In genomic region chr3:129820847-129821246, GRCm38 (mm10) we compare ENCODE assay signal across 31 mouse cellular contexts. TPM values are rescaled to one million over a fixed set of nuclear protein-coding genes. Genes with fewer than 3 reads are reported as not detected.
A peak's percentile ranks its signal among the peaks of the same experiment; 100 is the strongest.
DNase-seq lines count a peak whose midpoint lies in the region; ATAC-seq and TF ChIP-seq lines count a peak whose summit lies in the region.
"Had no signal": no experiment of that assay in that cellular context is flagged by ENCODE, and none has a peak within 500 bp of the region (broad histone marks: within the 10 kb centered on the region; RNA-seq: fewer than 3 reads in every experiment).

No protein-coding gene starts in this region.

- intact Hi-C loops in heart, postnatal 14 days (cut with DNase I): no loop called here
- intact Hi-C loops in left cerebral cortex, postnatal 4 days (cut with DNase I): loop anchor here (10.0 kb wide), 1 partner anchor 254 kb away; no protein-coding TSS in a partner anchor

- TF ChIP-seq POLR2A in cortical plate, adult 2 months (IDR thresholded peaks at IDR 0.05; ENCODE audit: extremely low read depth, insufficient read depth, low read length): no peak

- TF ChIP-seq EP300 in heart, postnatal 0 days (IDR thresholded peaks at IDR 0.05; ENCODE audit: low read depth): no peak

- ATAC-seq in heart, postnatal 0 days (ENCODE audit: insufficient read depth, low read depth): peak; percentile 11; the same call in 1 of the 2 replicates
- ATAC-seq: activated CD4-positive, CD25-positive, alpha-beta regulatory T cell, adult 4 months; forebrain, embryonic 15.5 days; midbrain, embryonic 15.5 days had no signal

- no peaks in the 10 kb centered on the region for H3K9me3 ChIP-seq in heart, postnatal 0 days (replicated peaks; ENCODE audit: control insufficient read depth, low read length)
- H3K9me3 ChIP-seq: forebrain, embryonic 15.5 days; heart, embryonic 13.5 days; hindbrain, embryonic 13.5 days; liver, embryonic 15.5 days; megakaryocyte, embryonic 14.5 days; midbrain, embryonic 15.5 days; neural tube, embryonic 12.5 days had no signal

- 69% methylated on average over 9 of the region's 9 CpGs for WGBS in heart, postnatal 0 days

- no peaks in the 10 kb centered on the region for H3K27me3 ChIP-seq in heart, postnatal 0 days (ENCODE audit: control insufficient read depth, insufficient read depth, low read length)
- H3K27me3 ChIP-seq: forebrain, embryonic 15.5 days; heart, embryonic 13.5 days; hindbrain, embryonic 13.5 days; liver, embryonic 15.5 days; megakaryocyte, embryonic 14.5 days; midbrain, embryonic 15.5 days; neural tube, embryonic 12.5 days had no signal

- H3K4me3 ChIP-seq in heart, postnatal 0 days (ENCODE audit: low read depth, low read length): no peak overlapping the region
- no peak overlapping the region for H3K4me3 ChIP-seq in cortical plate, adult 2 months (ENCODE audit: insufficient read depth, low read length)
- H3K4me3 ChIP-seq: forebrain, embryonic 15.5 days; heart, embryonic 13.5 days; hindbrain, embryonic 13.5 days; liver, embryonic 15.5 days; megakaryocyte, embryonic 14.5 days; midbrain, embryonic 15.5 days; neural tube, embryonic 12.5 days had no signal

- no peaks in the 10 kb centered on the region for H3K4me1 ChIP-seq in heart, postnatal 0 days (ENCODE audit: control insufficient read depth, insufficient read depth)
- no peaks in the 10 kb centered on the region for H3K4me1 ChIP-seq in cortical plate, adult 2 months (ENCODE audit: control insufficient read depth, insufficient read depth, low read length)
- H3K4me1 ChIP-seq: forebrain, embryonic 15.5 days; heart, embryonic 13.5 days; hindbrain, embryonic 13.5 days; liver, embryonic 15.5 days; megakaryocyte, embryonic 14.5 days; midbrain, embryonic 15.5 days; neural tube, embryonic 12.5 days had no signal

- no peak overlapping the region for H3K9ac ChIP-seq in heart, postnatal 0 days (replicated peaks; ENCODE audit: low read depth, low read length)
- H3K9ac ChIP-seq: forebrain, embryonic 15.5 days; heart, embryonic 13.5 days; hindbrain, embryonic 13.5 days; liver, embryonic 15.5 days; midbrain, embryonic 15.5 days; neural tube, embryonic 12.5 days had no signal

- no peak overlapping the region for H3K4me2 ChIP-seq in heart, postnatal 0 days (ENCODE audit: low read depth, low read length)
- H3K4me2 ChIP-seq: forebrain, embryonic 15.5 days; heart, embryonic 13.5 days; hindbrain, embryonic 13.5 days; liver, embryonic 15.5 days; midbrain, embryonic 15.5 days; neural tube, embryonic 12.5 days had no signal

- TF ChIP-seq CTCF in heart, postnatal 0 days (IDR thresholded peaks at IDR 0.05; ENCODE audit: low read depth): no peak
- no peak for TF ChIP-seq CTCF in cortical plate, adult 2 months (IDR thresholded peaks at IDR 0.05; ENCODE audit: extremely low read depth, insufficient read depth, low read length)

- DNase-seq in heart, postnatal 0 days (ENCODE audit: low spot score): peak; percentile 8
- DNase-seq in heart, postnatal 14 days: no peak
- DNase-seq in lung, postnatal 10 days: peak; percentile 7
- no peak for DNase-seq in lung, postnatal 25 days (ENCODE audit: low spot score)
- DNase-seq in retina, postnatal 1 day: peak; percentile 89
- DNase-seq in left cerebral cortex, postnatal 4 days: no peak
- DNase-seq in cerebellum, postnatal 14 days: no peak
- DNase-seq: adrenal gland, postnatal 10 days; cerebellum, adult 9-11 months; gastrocnemius, postnatal 14 days; heart, postnatal 36 days; kidney, adult 18-20 months; liver; thymus, postnatal 14 days had no signal

- H3K36me3 ChIP-seq in heart, postnatal 0 days (replicated peaks; ENCODE audit: control insufficient read depth, insufficient read depth, low read length): peaks cover 19% of the 10 kb centered on the region

- no peak overlapping the region for H3K27ac ChIP-seq in heart, postnatal 0 days (ENCODE audit: low read depth)
- peak overlapping the region; percentile 71 for H3K27ac ChIP-seq in cortical plate, adult 2 months (ENCODE audit: insufficient read depth, low read length)
- H3K27ac ChIP-seq: forebrain, embryonic 15.5 days; heart, embryonic 13.5 days; hindbrain, embryonic 13.5 days; kidney, postnatal 0 days; liver, embryonic 15.5 days; midbrain, embryonic 15.5 days; neural tube, embryonic 12.5 days had no signal

RNA-seq across cellular contexts. Expression of gene Rrh, which starts 1.5 kb away (rescaled TPM):
- not detected in 2 replicates for total RNA-seq in heart, postnatal 0 days (2014; rRNA removed; ENCODE audit: low replicate concordance)
- polyA plus RNA-seq in heart, postnatal 0 days (2015; fragmentation: Nextera tagmentation; extraction: Ambion mirVana): 0.11 TPM in 1 of 2 replicates, not detected in the other
- not detected for total RNA-seq in heart, postnatal 14 days (2021)
- 0.42 and 0.55 TPM in 2 replicates for polyA plus RNA-seq in cortical plate, adult 2 months (2012; rRNA removed)
- total RNA-seq in left cerebral cortex, postnatal 4 days (2021): 1 to 10 TPM; 1.2 to 1.4 TPM
- total RNA-seq: gastrocnemius, postnatal 14 days; heart, adult 18-20 months; heart, postnatal 36 days had no signal
- polyA plus RNA-seq: activated CD4-positive, CD25-positive, alpha-beta regulatory T cell, adult 4 months; heart, embryonic 13.5 days; liver, embryonic 15.5 days; lung, embryonic 16.5 days; neural tube, embryonic 12.5 days had no signal

RNA-seq across cellular contexts. Expression of gene Gar1, which starts 10.3 kb away (rescaled TPM):
- total RNA-seq in heart, postnatal 0 days (2014; rRNA removed; ENCODE audit: low replicate concordance): 0.11 and 0.85 TPM in 2 replicates
- 14.7 and 15.6 TPM in 2 replicates for polyA plus RNA-seq in heart, postnatal 0 days (2015; fragmentation: Nextera tagmentation; extraction: Ambion mirVana)
- 10 to 100 TPM; 11.2 to 18.3 TPM for total RNA-seq in heart, postnatal 14 days (2021)
- 50.9 and 51.4 TPM in 2 replicates for polyA plus RNA-seq in cortical plate, adult 2 months (2012; rRNA removed)
- total RNA-seq in left cerebral cortex, postnatal 4 days (2021): 10 to 100 TPM; 48.5 to 49.7 TPM

RNA-seq across cellular contexts. Expression of gene Cfi, which starts 14.8 kb away (rescaled TPM):
- total RNA-seq in heart, postnatal 0 days (2014; rRNA removed; ENCODE audit: low replicate concordance): 0.27 and 2.4 TPM in 2 replicates
- 1.0 TPM in 2 replicates for polyA plus RNA-seq in heart, postnatal 0 days (2015; fragmentation: Nextera tagmentation; extraction: Ambion mirVana)
- total RNA-seq in heart, postnatal 14 days (2021): 1 to 10 TPM in 1 of 2 experiments, under 1 TPM in 1; 0.61 to 1.3 TPM
- 0.04 TPM in 1 of 2 replicates, not detected in the other for polyA plus RNA-seq in cortical plate, adult 2 months (2012; rRNA removed)
- total RNA-seq in left cerebral cortex, postnatal 4 days (2021): not detected
- total RNA-seq: gastrocnemius, postnatal 14 days; layer of hippocampus, postnatal 25 days; left cerebral cortex, postnatal 25 days; MEL had no signal
- polyA plus RNA-seq: activated CD4-positive, CD25-positive, alpha-beta regulatory T cell, adult 4 months; C2C12; spleen, adult 2 months had no signal

RNA-seq across cellular contexts. Expression of gene Lrit3, which starts 17.0 kb away (rescaled TPM):
- total RNA-seq in heart, postnatal 0 days (2014; rRNA removed; ENCODE audit: low replicate concordance): not detected in 2 replicates
- not detected in 2 replicates for polyA plus RNA-seq in heart, postnatal 0 days (2015; fragmentation: Nextera tagmentation; extraction: Ambion mirVana)
- not detected for total RNA-seq in heart, postnatal 14 days (2021)
- 0.10 and 0.11 TPM in 2 replicates for polyA plus RNA-seq in cortical plate, adult 2 months (2012; rRNA removed)
- under 1 TPM in 1 of 2 experiments, not detected in 1; 0.20 TPM for total RNA-seq in left cerebral cortex, postnatal 4 days (2021)
- total RNA-seq: adrenal gland, postnatal 10 days; gastrocnemius, postnatal 14 days; heart, adult 18-20 months; heart, postnatal 36 days; layer of hippocampus, postnatal 25 days; MEL had no signal
- polyA plus RNA-seq: activated CD4-positive, CD25-positive, alpha-beta regulatory T cell, adult 4 months; C2C12; forebrain, embryonic 15.5 days; heart, embryonic 13.5 days; hindbrain, embryonic 13.5 days; liver, embryonic 15.5 days; lung, embryonic 16.5 days; midbrain, embryonic 15.5 days; neural tube, embryonic 12.5 days; spleen, adult 2 months had no signal

RNA-seq across cellular contexts. Expression of gene Pla2g12a, which starts 57.6 kb away (rescaled TPM):
- 48.7 and 52.2 TPM in 2 replicates for total RNA-seq in heart, postnatal 0 days (2014; rRNA removed; ENCODE audit: low replicate concordance)
- 44.1 and 50.2 TPM in 2 replicates for polyA plus RNA-seq in heart, postnatal 0 days (2015; fragmentation: Nextera tagmentation; extraction: Ambion mirVana)
- total RNA-seq in heart, postnatal 14 days (2021): 10 to 100 TPM; 25.1 to 30.6 TPM
- 27.9 and 29.0 TPM in 2 replicates for polyA plus RNA-seq in cortical plate, adult 2 months (2012; rRNA removed)
- 10 to 100 TPM; 14.3 to 19.0 TPM for total RNA-seq in left cerebral cortex, postnatal 4 days (2021)

Comparison
In these comparisons a context has a peak if more than half of its experiments do, and no peak if none do; other contexts are left out.
1. DNase-seq: peak in heart, postnatal 0 days (single experiment), lung, postnatal 10 days (single experiment) and retina, postnatal 1 day (single experiment); none in heart, postnatal 14 days (0 of 2), lung, postnatal 25 days (single experiment), left cerebral cortex, postnatal 4 days (single experiment) and cerebellum, postnatal 14 days (0 of 2).